Mouse (Mus musculus) kidney, postnatal 0 days (tissue): ENCODE data around the gene Tiam1. TPM values are rescaled to one million over a fixed set of nuclear protein-coding genes. Genes with fewer than 3 reads are reported as not detected.

Experiments
- ATAC-seq: fragments of 200-750 bp; cut with Nextera tagmentation; replicated peaks from 2 replicates; pipeline ENCODE4 v1.8.0; 2017; ENCODE audit warnings: low read depth, moderate number of reproducible peaks, moderate TSS enrichment, moderate library complexity; ENCODE audit not compliant: low FRiP score
- DNase-seq: peaks from one replicate; pipeline ENCODE4 v3.0.0-alpha.2; 2016; ENCODE audit warnings: low spot score
- H3K27ac ChIP-seq: fragments of 300-500 bp; sonication (generic); 2 replicates; pipeline ENCODE4 v1.5.1; 2014; ENCODE audit warnings: mild to moderate bottlenecking
- H3K27me3 ChIP-seq: fragments of 300-500 bp; sonication (generic); 2 replicates; pipeline ENCODE4 v1.6.1; 2014; ENCODE audit warnings: low read length, mixed read lengths; ENCODE audit not compliant: insufficient read depth
- H3K36me3 ChIP-seq: fragments of 300-500 bp; sonication (generic); 2 replicates; pipeline ENCODE4 v1.6.1; 2014; ENCODE audit warnings: low read length, mixed read lengths; ENCODE audit not compliant: insufficient read depth
- H3K4me1 ChIP-seq: fragments of 300-500 bp; sonication (generic); replicated peaks from 2 replicates; pipeline ENCODE4 v1.6.1; 2014; ENCODE audit warnings: antibody characterized with exemption, low read length, mixed read lengths; ENCODE audit not compliant: insufficient read depth
- H3K4me2 ChIP-seq: fragments of 300-500 bp; sonication (generic); 2 replicates; pipeline ENCODE4 v1.6.1; 2014; ENCODE audit warnings: mild to moderate bottlenecking, low read length, moderate library complexity, mixed read lengths
- H3K4me3 ChIP-seq: fragments of 300-500 bp; sonication (generic); replicated peaks from 2 replicates; pipeline ENCODE4 v1.5.1; 2014; ENCODE audit warnings: low read depth, low read length
- H3K9ac ChIP-seq: fragments of 300-500 bp; sonication (generic); 2 replicates; pipeline ENCODE4 v1.6.1; 2014; ENCODE audit warnings: low read depth, low read length
- H3K9me3 ChIP-seq: fragments of 300-500 bp; sonication (generic); replicated peaks from 2 replicates; pipeline ENCODE4 v1.6.1; 2016; ENCODE audit warnings: low read length, inconsistent platforms, mixed read lengths
- CTCF ChIP-seq: IDR thresholded peaks from 2 replicates; pipeline ENCODE4 v1.5.1; 2016; ENCODE audit warnings: antibody characterized with exemption, low read depth, mild to moderate bottlenecking, moderate library complexity
- WGBS: fragments of 180-500 bp; shearing (Covaris S2); extraction: QIAGEN DNeasy Blood & Tissue Kit; methylation state at CpG from one replicate; pipeline ENCODE4 v1.1.7; 2014; 5-methylcytosine and 5-hydroxymethylcytosine counted together
- polyA plus RNA-seq: library from polyadenylated mRNA; unstranded; fragments of >200 nt; fragmentation: Nextera tagmentation; extraction: Ambion mirVana; gene quantifications from 2 replicates; pipeline ENCODE4 v1.2.1, GENCODE M21; 2015

The Tiam1 gene
- polyA plus RNA-seq, 1 experiment from 2014 or later, result 11.5 TPM

GRCm38 (mm10) chr16:89789792-89790434, 353.7 kb downstream of the Tiam1 start:
- DNase-seq (no peak), ATAC-seq (no peak)
- no peak overlapping the region for H3K4me3 ChIP-seq
- H3K9me3 ChIP-seq, result no peaks in the 10 kb centered on the region; the same call in 1 of the 2 replicates
- WGBS, result 86% methylated on average over 9 of the region's 9 CpGs
- no peak overlapping the region for H3K9ac ChIP-seq
- no peaks in the 10 kb centered on the region for H3K27me3 ChIP-seq
- TF ChIP-seq CTCF, result no peak
- no peak overlapping the region for H3K4me2 ChIP-seq
- H3K27ac ChIP-seq, result no peak overlapping the region
- peaks cover 3% of the 10 kb centered on the region; the same call in 1 of the 2 replicates for H3K36me3 ChIP-seq
- no peaks in the 10 kb centered on the region for H3K4me1 ChIP-seq

- no peak overlapping the region for H3K9ac ChIP-seq
- TF ChIP-seq CTCF, result no peak
- DNase-seq, result no peak
- no peak overlapping the region for H3K27ac ChIP-seq
- H3K4me1 ChIP-seq, result no peaks in the 10 kb centered on the region
- 54% methylated on average over 5 of the region's 5 CpGs for WGBS
- no peak for ATAC-seq
- no peak overlapping the region for H3K4me2 ChIP-seq
- H3K27me3 ChIP-seq, result no peaks in the 10 kb centered on the region
- peaks cover 3% of the 10 kb centered on the region; the same call in 1 of the 2 replicates for H3K36me3 ChIP-seq
- no peaks in the 10 kb centered on the region; the same call in 1 of the 2 replicates for H3K9me3 ChIP-seq
- no peak overlapping the region for H3K4me3 ChIP-seq
Measured at GRCm38 (mm10) chr16:89785795-89786194, 357.8 kb downstream of the Tiam1 start.

GRCm38 (mm10) chr16:89779705-89780104, 363.9 kb downstream of the Tiam1 start:
- H3K27ac ChIP-seq, result no peak overlapping the region
- no peaks in the 10 kb centered on the region for H3K27me3 ChIP-seq
- no peak for DNase-seq
- no peaks in the 10 kb centered on the region for H3K9me3 ChIP-seq
- no peaks in the 10 kb centered on the region for H3K4me1 ChIP-seq
- H3K4me3 ChIP-seq, result no peak overlapping the region
- H3K36me3 ChIP-seq, result no peaks in the 10 kb centered on the region
- no peak for ATAC-seq
- no peak overlapping the region for H3K9ac ChIP-seq
- 53% methylated on average over 3 of the region's 3 CpGs for WGBS
- TF ChIP-seq CTCF, result no peak
- no peak overlapping the region for H3K4me2 ChIP-seq

GRCm38 (mm10) chr16:89777450-89777849, 366.1 kb downstream of the Tiam1 start:
- ATAC-seq (no peak), DNase-seq (no peak)
- 76% methylated on average over 2 of the region's 2 CpGs for WGBS
- H3K4me1 ChIP-seq, result no peaks in the 10 kb centered on the region
- H3K9ac ChIP-seq, result no peak overlapping the region
- no peak overlapping the region for H3K4me2 ChIP-seq
- no peaks in the 10 kb centered on the region for H3K27me3 ChIP-seq
- no peak overlapping the region for H3K27ac ChIP-seq
- H3K36me3 ChIP-seq, result no peaks in the 10 kb centered on the region
- H3K4me3 ChIP-seq, result no peak overlapping the region
- H3K9me3 ChIP-seq, result no peaks in the 10 kb centered on the region
- no peak for TF ChIP-seq CTCF

- no peak overlapping the region for H3K9ac ChIP-seq
- no peaks in the 10 kb centered on the region for H3K9me3 ChIP-seq
- ATAC-seq, result no peak; the same call in 1 of the 2 replicates
- no peaks in the 10 kb centered on the region for H3K36me3 ChIP-seq
- no peak for DNase-seq
- 36% methylated on average over 10 of the region's 10 CpGs for WGBS
- no peak for TF ChIP-seq CTCF
- no peaks in the 10 kb centered on the region for H3K4me1 ChIP-seq
- H3K4me2 ChIP-seq, result peak overlapping the region; percentile 70
- H3K4me3 ChIP-seq, result peak overlapping the region; percentile 32; the same call in 1 of the 2 replicates
- H3K27ac ChIP-seq, result no peak overlapping the region
- no peaks in the 10 kb centered on the region for H3K27me3 ChIP-seq
Measured at GRCm38 (mm10) chr16:89774553-89774913, 369.0 kb downstream of the Tiam1 start.

- Histone ChIP-seq H3K9ac (no peak overlapping the region), H3K36me3 (no peaks in the 10 kb centered on the region), H3K4me3 (peak overlapping the region; percentile 32), H3K27me3 (no peaks in the 10 kb centered on the region), H3K4me1 (no peaks in the 10 kb centered on the region), H3K27ac (no peak overlapping the region), H3K4me2 (peak overlapping the region; percentile 70), H3K9me3 (no peaks in the 10 kb centered on the region)
- ATAC-seq, result peak; percentile 78
- DNase-seq, result peak; percentile 95
- 11% methylated on average over 30 of the region's 30 CpGs for WGBS
- peak; percentile 91 for TF ChIP-seq CTCF
Measured at GRCm38 (mm10) chr16:89773657-89774552, 369.7 kb downstream of the Tiam1 start.
